Mouse (Mus musculus): Measurements from ENCODE around the gene Cilp2. TPM values are rescaled to one million over a fixed set of nuclear protein-coding genes. Genes with fewer than 3 reads are reported as not detected.

Cilp2 gene
- polyA plus RNA-seq, 1 experiment = 0.36 TPM

DNA sequence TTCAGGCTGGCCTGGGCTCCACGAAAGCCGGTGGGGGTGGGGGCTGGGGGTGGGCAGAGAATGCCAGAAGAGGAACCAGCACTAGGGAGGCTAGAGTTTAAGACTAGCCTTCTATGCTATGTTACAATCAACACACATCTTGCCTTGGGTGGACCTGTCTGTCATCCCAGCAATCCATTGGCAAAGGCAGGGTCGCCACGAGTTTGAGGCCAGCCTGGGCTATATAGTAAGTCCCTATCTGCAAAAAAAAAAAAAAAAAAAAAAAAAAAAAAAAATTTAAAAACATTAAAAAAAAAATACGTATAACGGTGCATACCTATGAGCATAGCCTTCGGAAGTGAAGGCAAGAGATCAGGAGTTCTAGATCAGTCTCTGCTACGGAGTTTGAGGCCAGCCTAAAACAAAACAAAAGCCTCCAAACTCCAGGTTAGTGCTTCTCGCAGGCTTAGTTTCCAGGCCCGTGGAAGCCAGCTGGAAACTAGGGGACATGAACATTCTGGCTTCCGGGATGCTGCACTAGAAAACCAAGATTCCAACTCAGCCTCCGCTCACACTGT lies 13.5 kb upstream of the Cilp2 start:
- Histone ChIP-seq H3K4me3 (ENCODE audit: control insufficient read depth, low read depth, low read length) (peak overlapping the region; percentile 99), H3K27ac (ENCODE audit: control insufficient read depth, insufficient read depth, low read depth, low read length) (peak overlapping the region; percentile 97), H3K4me1 (ENCODE audit: control insufficient read depth, insufficient read depth, low read length) (peaks cover 24% of the 10 kb centered on the region), H3K36me3 (ENCODE audit: control insufficient read depth, insufficient read depth, low read length) (no peaks in the 10 kb centered on the region), H3K27me3 (ENCODE audit: control insufficient read depth, insufficient read depth, low read length) (no peaks in the 10 kb centered on the region)
- TF ChIP-seq POLR2A (IDR thresholded peaks at IDR 0.05; ENCODE audit: control insufficient read depth, low read depth, low read length) (no peak), CTCF (IDR thresholded peaks at IDR 0.05; ENCODE audit: control insufficient read depth, insufficient read depth, insufficient replicate concordance, low read depth, low read length) (no peak)

DNA sequence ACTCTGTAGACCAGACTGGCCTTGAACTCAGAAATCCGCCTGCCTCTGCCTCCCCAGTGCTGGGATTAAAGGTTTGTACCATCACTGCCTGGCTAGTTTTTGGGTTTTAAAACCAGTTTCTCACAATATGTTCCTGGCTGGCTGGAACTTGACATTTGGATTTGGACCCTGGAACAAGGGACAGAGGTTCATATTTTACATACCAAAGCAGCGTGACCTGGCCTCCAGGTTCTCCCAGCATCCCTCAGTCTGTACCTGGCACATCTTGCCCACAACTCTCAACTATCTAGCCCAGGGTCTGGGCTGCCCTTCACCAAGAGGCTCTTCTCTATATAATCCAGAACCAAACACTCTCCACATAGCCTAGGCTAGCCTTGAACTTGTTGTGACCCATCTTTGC lies 12.4 kb upstream of the Cilp2 start:
- no peaks in the 10 kb centered on the region for H3K36me3 ChIP-seq (ENCODE audit: control insufficient read depth, insufficient read depth, low read length)
- peak overlapping the region; percentile 28 for H3K4me3 ChIP-seq (ENCODE audit: control insufficient read depth, low read depth, low read length)
- peaks cover 24% of the 10 kb centered on the region for H3K4me1 ChIP-seq (ENCODE audit: control insufficient read depth, insufficient read depth, low read length)

DNA sequence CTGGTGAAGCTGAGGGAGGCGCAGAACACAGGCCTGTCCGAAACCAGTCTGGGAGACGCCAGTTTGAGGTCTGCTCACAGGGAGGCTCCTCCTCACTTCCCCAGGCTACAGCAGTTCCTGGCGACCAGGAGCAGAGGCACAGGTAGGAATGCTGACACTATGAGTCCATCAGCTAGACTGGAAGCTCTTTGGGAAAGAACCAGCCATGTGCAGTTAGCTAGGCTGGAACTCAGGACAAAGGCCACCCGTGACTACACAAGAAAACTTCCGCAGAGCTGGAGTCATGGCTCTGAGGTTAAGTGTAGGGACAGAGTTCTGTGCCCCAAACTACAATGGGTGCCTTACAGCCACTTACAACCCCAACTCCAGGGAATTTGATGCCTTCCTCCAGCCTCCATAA lies 10.4 kb upstream of the Cilp2 start:
- TF ChIP-seq POLR2A (IDR thresholded peaks at IDR 0.05; ENCODE audit: control insufficient read depth, low read depth, low read length) (no peak), CTCF (IDR thresholded peaks at IDR 0.05; ENCODE audit: control insufficient read depth, insufficient read depth, insufficient replicate concordance, low read depth, low read length) (no peak)
- Histone ChIP-seq H3K36me3 (ENCODE audit: control insufficient read depth, insufficient read depth, low read length) (no peaks in the 10 kb centered on the region), H3K27ac (ENCODE audit: control insufficient read depth, insufficient read depth, low read depth, low read length) (no peak overlapping the region), H3K4me1 (ENCODE audit: control insufficient read depth, insufficient read depth, low read length) (peaks cover 12% of the 10 kb centered on the region), H3K27me3 (ENCODE audit: control insufficient read depth, insufficient read depth, low read length) (no peaks in the 10 kb centered on the region), H3K4me3 (ENCODE audit: control insufficient read depth, low read depth, low read length) (no peak overlapping the region)

More for the DNA sequence above, 12.4 kb upstream of the Cilp2 start:
- Histone ChIP-seq H3K27ac (ENCODE audit: control insufficient read depth, insufficient read depth, low read depth, low read length) (no peak overlapping the region), H3K27me3 (ENCODE audit: control insufficient read depth, insufficient read depth, low read length) (no peaks in the 10 kb centered on the region)
- no peak for TF ChIP-seq POLR2A (IDR thresholded peaks at IDR 0.05; ENCODE audit: control insufficient read depth, low read depth, low read length)
- TF ChIP-seq CTCF (IDR thresholded peaks at IDR 0.05; ENCODE audit: control insufficient read depth, insufficient read depth, insufficient replicate concordance, low read depth, low read length) = no peak

DNA sequence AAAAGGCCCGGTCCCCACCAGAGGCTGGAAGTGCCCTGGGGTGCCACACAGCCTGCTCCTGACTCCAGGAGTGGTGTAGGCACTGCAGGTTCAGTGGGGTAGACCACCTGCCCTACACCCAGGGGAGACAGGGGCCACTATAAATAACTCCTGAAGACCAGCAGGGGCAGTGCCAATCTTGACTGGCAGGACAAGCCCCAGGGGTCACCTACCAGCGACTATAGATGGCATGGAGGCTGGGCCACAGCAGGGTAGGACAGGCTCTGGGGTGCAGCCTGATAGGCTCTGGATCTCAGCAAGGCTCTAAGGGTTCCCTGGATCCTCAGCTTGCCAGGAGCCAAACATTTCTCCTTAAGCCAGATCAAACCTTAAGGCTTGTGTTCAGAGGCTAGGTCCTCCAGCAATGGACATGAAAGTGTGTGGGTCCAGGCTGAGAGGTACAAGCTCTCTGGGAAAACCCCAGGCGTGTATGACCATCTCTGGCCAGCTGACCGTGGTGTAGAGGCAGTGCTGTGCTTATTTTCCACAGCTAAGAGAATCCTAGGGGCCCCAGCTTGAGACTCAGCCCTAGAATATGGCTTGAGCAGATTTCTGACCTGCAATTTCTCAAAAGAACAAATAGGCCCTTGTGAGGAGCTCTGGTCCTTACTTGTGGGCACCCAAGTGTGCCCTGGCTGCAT lies 8.4 kb upstream of the Cilp2 start:
- no peaks in the 10 kb centered on the region; the same call in 1 of the 2 replicates for H3K4me1 ChIP-seq (ENCODE audit: control insufficient read depth, insufficient read depth, low read length)
- H3K27ac ChIP-seq (ENCODE audit: control insufficient read depth, insufficient read depth, low read depth, low read length) = no peak overlapping the region
- H3K27me3 ChIP-seq (ENCODE audit: control insufficient read depth, insufficient read depth, low read length) = no peaks in the 10 kb centered on the region
- TF ChIP-seq CTCF (IDR thresholded peaks at IDR 0.05; ENCODE audit: control insufficient read depth, insufficient read depth, insufficient replicate concordance, low read depth, low read length) = no peak
- no peak overlapping the region for H3K4me3 ChIP-seq (ENCODE audit: control insufficient read depth, low read depth, low read length)
- no peaks in the 10 kb centered on the region for H3K36me3 ChIP-seq (ENCODE audit: control insufficient read depth, insufficient read depth, low read length)

DNA sequence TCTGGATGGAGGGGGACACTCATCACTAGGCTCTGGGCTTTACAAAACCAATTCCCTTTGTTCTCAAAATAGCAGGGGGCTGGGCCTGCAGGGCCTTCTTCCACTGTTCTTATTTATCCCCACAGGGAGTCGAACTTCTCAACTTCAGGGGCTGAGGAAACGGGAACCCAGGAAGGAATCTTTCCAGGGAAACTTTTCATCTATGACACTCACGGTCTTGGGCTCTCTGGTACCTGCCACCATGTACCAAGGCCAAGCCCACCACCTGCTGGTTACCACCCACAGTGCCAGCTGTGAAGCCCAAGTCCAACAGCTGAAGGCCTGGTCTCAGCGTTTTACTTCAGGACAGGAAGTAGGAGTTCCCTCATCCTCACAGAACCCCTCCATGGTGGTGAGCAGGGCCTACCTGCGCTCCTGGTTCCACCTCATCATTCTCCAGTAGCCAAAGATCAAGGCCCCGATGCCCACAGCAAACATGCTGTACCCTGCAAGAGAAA lies 7.4 kb upstream of the Cilp2 start:
- no peak overlapping the region for H3K27ac ChIP-seq (ENCODE audit: control insufficient read depth, insufficient read depth, low read depth, low read length)
- no peak for TF ChIP-seq POLR2A (IDR thresholded peaks at IDR 0.05; ENCODE audit: control insufficient read depth, low read depth, low read length)
- TF ChIP-seq CTCF (IDR thresholded peaks at IDR 0.05; ENCODE audit: control insufficient read depth, insufficient read depth, insufficient replicate concordance, low read depth, low read length) = no peak
- H3K4me3 ChIP-seq (ENCODE audit: control insufficient read depth, low read depth, low read length) = no peak overlapping the region
- no peaks in the 10 kb centered on the region; the same call in 1 of the 2 replicates for H3K4me1 ChIP-seq (ENCODE audit: control insufficient read depth, insufficient read depth, low read length)
- no peaks in the 10 kb centered on the region for H3K36me3 ChIP-seq (ENCODE audit: control insufficient read depth, insufficient read depth, low read length)
- H3K27me3 ChIP-seq (ENCODE audit: control insufficient read depth, insufficient read depth, low read length) = no peaks in the 10 kb centered on the region

DNA sequence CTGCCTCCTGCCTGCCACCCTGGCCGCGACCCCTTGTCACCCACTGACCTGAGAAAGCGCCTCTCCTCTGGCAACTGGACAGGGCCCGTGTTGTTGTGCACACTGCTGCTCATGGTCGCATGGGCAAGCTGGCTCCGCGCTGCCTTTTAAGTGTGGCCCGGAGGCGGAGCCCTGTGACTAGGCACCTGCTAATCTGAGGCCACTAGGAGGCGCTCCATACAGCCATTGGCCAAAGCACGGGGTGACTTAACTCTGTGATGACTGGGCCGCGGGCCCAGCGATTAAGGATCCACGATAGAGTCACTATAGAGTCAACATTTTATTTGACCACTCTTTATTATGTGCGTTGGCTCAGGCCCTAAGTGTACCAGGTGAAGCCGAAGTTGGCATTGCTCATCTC lies 6.4 kb upstream of the Cilp2 start:
- no peak for TF ChIP-seq POLR2A (IDR thresholded peaks at IDR 0.05; ENCODE audit: control insufficient read depth, low read depth, low read length)
- TF ChIP-seq CTCF (IDR thresholded peaks at IDR 0.05; ENCODE audit: control insufficient read depth, insufficient read depth, insufficient replicate concordance, low read depth, low read length) = peak; percentile 39; the same call in 1 of the 2 replicates
- Histone ChIP-seq H3K27ac (ENCODE audit: control insufficient read depth, insufficient read depth, low read depth, low read length) (no peak overlapping the region), H3K4me1 (ENCODE audit: control insufficient read depth, insufficient read depth, low read length) (peaks cover 7% of the 10 kb centered on the region), H3K27me3 (ENCODE audit: control insufficient read depth, insufficient read depth, low read length) (no peaks in the 10 kb centered on the region), H3K4me3 (ENCODE audit: control insufficient read depth, low read depth, low read length) (no peak overlapping the region), H3K36me3 (ENCODE audit: control insufficient read depth, insufficient read depth, low read length) (no peaks in the 10 kb centered on the region)

DNA sequence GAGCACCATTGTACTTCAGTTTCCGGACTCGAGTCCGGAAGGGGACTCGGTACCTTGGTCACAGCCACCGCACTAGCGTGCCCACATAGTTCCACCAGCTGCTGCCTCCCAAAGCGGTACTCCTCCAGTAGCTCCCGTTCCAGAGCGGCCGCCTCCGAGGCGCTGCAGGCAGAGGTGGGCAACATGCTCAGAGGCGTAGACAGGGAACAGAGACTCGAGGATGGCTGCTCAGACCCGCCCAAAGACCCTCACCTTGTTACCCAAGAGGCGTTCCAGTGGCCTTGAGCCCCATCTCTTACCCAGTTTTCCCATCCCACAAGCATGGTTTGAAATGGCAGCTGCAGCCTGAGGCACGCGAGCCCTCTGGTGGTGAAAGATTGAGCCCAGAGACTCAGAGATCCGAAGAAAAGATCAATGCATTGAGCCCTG lies 3.3 kb upstream of the Cilp2 start:
- peaks cover 31% of the 10 kb centered on the region for H3K4me1 ChIP-seq (ENCODE audit: control insufficient read depth, insufficient read depth, low read length)
- no peak overlapping the region for H3K4me3 ChIP-seq (ENCODE audit: control insufficient read depth, low read depth, low read length)
- no peaks in the 10 kb centered on the region for H3K36me3 ChIP-seq (ENCODE audit: control insufficient read depth, insufficient read depth, low read length)
- H3K27ac ChIP-seq (ENCODE audit: control insufficient read depth, insufficient read depth, low read depth, low read length) = no peak overlapping the region
- no peaks in the 10 kb centered on the region; the same call in 1 of the 2 replicates for H3K27me3 ChIP-seq (ENCODE audit: control insufficient read depth, insufficient read depth, low read length)
- TF ChIP-seq POLR2A (IDR thresholded peaks at IDR 0.05; ENCODE audit: control insufficient read depth, low read depth, low read length) = no peak
- TF ChIP-seq CTCF (IDR thresholded peaks at IDR 0.05; ENCODE audit: control insufficient read depth, insufficient read depth, insufficient replicate concordance, low read depth, low read length) = peak; percentile 36; the same call in 1 of the 2 replicates
